Mouse (Mus musculus) liver, embryonic 14 days (tissue): ENCODE results near the gene Gm6588. TPM values are rescaled to one million over a fixed set of nuclear protein-coding genes. Genes with fewer than 3 reads are reported as not detected.

Source experiments
- polyA plus RNA-seq: library from polyadenylated mRNA; depleted of rRNA; stranded (reverse); fragments of >200 nt; gene quantifications from 2 replicates; pipeline ENCODE4 v1.2.3, GENCODE M21; 2012; rRNA removed

Gene Gm6588
- polyA plus RNA-seq = not detected in 2 replicates

GRCm38 (mm10) chr5:112448747-112449440 is at the start of gene Gm6588:
Gene Gm6588 (plus strand): TSS chr5:112449426.

Other genes with a start within 250 kb of the Gm6588 start
- gene Cryba4, start 196.9 kb upstream of the Gm6588 start, polyA plus RNA-seq = 0.43 and 0.47 TPM in 2 replicates
- gene Crybb1, start 193.6 kb upstream of the Gm6588 start, polyA plus RNA-seq = 0.07 TPM in 2 replicates
- gene Tpst2, start 172.7 kb upstream of the Gm6588 start, polyA plus RNA-seq = 14.4 and 16.7 TPM in 2 replicates
- gene Tfip11, start 123.1 kb upstream of the Gm6588 start, polyA plus RNA-seq = 10.7 and 11.0 TPM in 2 replicates
- 13.6 and 16.6 TPM in 2 replicates for gene Srrd, start 106.4 kb upstream of the Gm6588 start, polyA plus RNA-seq
- 8.3 and 9.4 TPM in 2 replicates for gene Hps4, start 106.3 kb upstream of the Gm6588 start, polyA plus RNA-seq
- 0.08 and 0.09 TPM in 2 replicates for gene Gm6583, start 93.4 kb upstream of the Gm6588 start, polyA plus RNA-seq
- 0.13 and 0.44 TPM in 2 replicates for gene Asphd2, start 54.6 kb upstream of the Gm6588 start, polyA plus RNA-seq
- gene Sez6l, start 127.8 kb downstream of the Gm6588 start, polyA plus RNA-seq = 0.02 TPM in 2 replicates